Mouse (Mus musculus): ENCODE data around the gene Lamb2. TPM values are rescaled to one million over a fixed set of nuclear protein-coding genes. Genes with fewer than 3 reads are reported as not detected.

Lamb2 gene
- polyA plus RNA-seq, 1 experiment = 0.02 TPM

GRCm38 (mm10) chr9:108493246-108493645, 13.7 kb downstream of the Lamb2 start:
- Histone ChIP-seq H3K36me3 (ENCODE audit: control insufficient read depth) (peaks cover 70% of the 10 kb centered on the region), H3K9me3 (ENCODE audit: control insufficient read depth, low read length) (no peaks in the 10 kb centered on the region), H3K4me1 (ENCODE audit: control insufficient read depth) (peaks cover 27% of the 10 kb centered on the region), H3K4me3 (replicated peaks) (no peak overlapping the region), H3K27me3 (ENCODE audit: control insufficient read depth) (no peaks in the 10 kb centered on the region)
- TF ChIP-seq GATA1 (IDR thresholded peaks at IDR 0.05; ENCODE audit: low read length) (no peak), TAL1 (IDR thresholded peaks at IDR 0.05; ENCODE audit: low read length) (no peak)

GRCm38 (mm10) chr9:108494146-108494825, 14.8 kb downstream of the Lamb2 start:
- Histone ChIP-seq H3K27me3 (ENCODE audit: control insufficient read depth) (no peaks in the 10 kb centered on the region), H3K9me3 (ENCODE audit: control insufficient read depth, low read length) (no peaks in the 10 kb centered on the region), H3K4me1 (ENCODE audit: control insufficient read depth) (peaks cover 27% of the 10 kb centered on the region), H3K4me3 (replicated peaks) (no peak overlapping the region), H3K36me3 (ENCODE audit: control insufficient read depth) (peaks cover 75% of the 10 kb centered on the region)
- TF ChIP-seq TAL1 (IDR thresholded peaks at IDR 0.05; ENCODE audit: low read length) = no peak

- Histone ChIP-seq H3K36me3 (ENCODE audit: control insufficient read depth) (peaks cover 82% of the 10 kb centered on the region), H3K4me3 (replicated peaks) (no peak overlapping the region), H3K9me3 (ENCODE audit: control insufficient read depth, low read length) (no peaks in the 10 kb centered on the region), H3K4me1 (ENCODE audit: control insufficient read depth) (peaks cover 25% of the 10 kb centered on the region), H3K27me3 (ENCODE audit: control insufficient read depth) (no peaks in the 10 kb centered on the region)
- TF ChIP-seq GATA1 (IDR thresholded peaks at IDR 0.05; ENCODE audit: low read length) = no peak
- TF ChIP-seq TAL1 (IDR thresholded peaks at IDR 0.05; ENCODE audit: low read length) = no peak
Observed at GRCm38 (mm10) chr9:108494905-108495304, 15.4 kb downstream of the Lamb2 start.

GRCm38 (mm10) chr9:108499231-108499630, 19.7 kb downstream of the Lamb2 start:
- H3K9me3 ChIP-seq (ENCODE audit: control insufficient read depth, low read length) = no peaks in the 10 kb centered on the region
- no peaks in the 10 kb centered on the region for H3K27me3 ChIP-seq (ENCODE audit: control insufficient read depth)
- H3K36me3 ChIP-seq (ENCODE audit: control insufficient read depth) = peaks cover 95% of the 10 kb centered on the region
- no peak for TF ChIP-seq TAL1 (IDR thresholded peaks at IDR 0.05; ENCODE audit: low read length)
- TF ChIP-seq GATA1 (IDR thresholded peaks at IDR 0.05; ENCODE audit: low read length) = no peak
- no peaks in the 10 kb centered on the region for H3K4me1 ChIP-seq (ENCODE audit: control insufficient read depth)
- no peak overlapping the region for H3K4me3 ChIP-seq (replicated peaks)

- no peaks in the 10 kb centered on the region for H3K27me3 ChIP-seq (ENCODE audit: control insufficient read depth)
- no peaks in the 10 kb centered on the region for H3K9me3 ChIP-seq (ENCODE audit: control insufficient read depth, low read length)
- no peak for TF ChIP-seq GATA1 (IDR thresholded peaks at IDR 0.05; ENCODE audit: low read length)
- no peak for TF ChIP-seq TAL1 (IDR thresholded peaks at IDR 0.05; ENCODE audit: low read length)
- H3K4me3 ChIP-seq (replicated peaks) = no peak overlapping the region
- H3K36me3 ChIP-seq (ENCODE audit: control insufficient read depth) = peaks cover 88% of the 10 kb centered on the region
- H3K4me1 ChIP-seq (ENCODE audit: control insufficient read depth) = no peaks in the 10 kb centered on the region
Observed at GRCm38 (mm10) chr9:108499943-108500342, 20.4 kb downstream of the Lamb2 start.

- Histone ChIP-seq H3K9me3 (ENCODE audit: control insufficient read depth, low read length) (no peaks in the 10 kb centered on the region), H3K4me1 (ENCODE audit: control insufficient read depth) (peaks cover 27% of the 10 kb centered on the region), H3K27me3 (ENCODE audit: control insufficient read depth) (no peaks in the 10 kb centered on the region), H3K36me3 (ENCODE audit: control insufficient read depth) (peaks cover 48% of the 10 kb centered on the region), H3K4me3 (replicated peaks) (peak overlapping the region; percentile 78)
- TF ChIP-seq GATA1 (IDR thresholded peaks at IDR 0.05; ENCODE audit: low read length) (no peak), TAL1 (IDR thresholded peaks at IDR 0.05; ENCODE audit: low read length) (no peak)
Observed at GRCm38 (mm10) chr9:108506901-108507300, 27.4 kb downstream of the Lamb2 start.

GRCm38 (mm10) chr9:108507619-108508434, 28.3 kb downstream of the Lamb2 start, which contains the start of gene Qars:
Qars (plus strand) TSS chr9:108507706.
- Histone ChIP-seq H3K4me1 (ENCODE audit: control insufficient read depth) (peaks cover 29% of the 10 kb centered on the region), H3K4me3 (replicated peaks) (peak within 1 kb of the TSS; percentile 78), H3K36me3 (ENCODE audit: control insufficient read depth) (peaks cover 49% of the 10 kb centered on the region), H3K9me3 (ENCODE audit: control insufficient read depth, low read length) (no peaks in the 10 kb centered on the region), H3K27me3 (ENCODE audit: control insufficient read depth) (no peaks in the 10 kb centered on the region)
- TF ChIP-seq TAL1 (IDR thresholded peaks at IDR 0.05; ENCODE audit: low read length) = no peak

- peaks cover 49% of the 10 kb centered on the region for H3K36me3 ChIP-seq (ENCODE audit: control insufficient read depth)
- peak overlapping the region; percentile 78 for H3K4me3 ChIP-seq (replicated peaks)
- TF ChIP-seq TAL1 (IDR thresholded peaks at IDR 0.05; ENCODE audit: low read length) = no peak
- no peak for TF ChIP-seq GATA1 (IDR thresholded peaks at IDR 0.05; ENCODE audit: low read length)
Observed at GRCm38 (mm10) chr9:108508776-108509175, 29.2 kb downstream of the Lamb2 start.

More at GRCm38 (mm10) chr9:108508776-108509175, 29.2 kb downstream of the Lamb2 start:
- peaks cover 36% of the 10 kb centered on the region for H3K4me1 ChIP-seq (ENCODE audit: control insufficient read depth)
- H3K27me3 ChIP-seq (ENCODE audit: control insufficient read depth) = no peaks in the 10 kb centered on the region
- H3K9me3 ChIP-seq (ENCODE audit: control insufficient read depth, low read length) = no peaks in the 10 kb centered on the region
